Mouse (Mus musculus) kidney, embryonic 16.5 days (tissue): ENCODE results near the gene Heatr1. TPM values are rescaled to one million over a fixed set of nuclear protein-coding genes. Genes with fewer than 3 reads are reported as not detected.

Source experiments
- ATAC-seq: fragments of 200-750 bp; cut with Nextera tagmentation; 2 replicates; pipeline ENCODE4 v1.8.0; 2017; ENCODE audit warnings: moderate TSS enrichment; ENCODE audit not compliant: low FRiP score, low TSS enrichment
- H3K27ac ChIP-seq: fragments of 300-500 bp; sonication (generic); 2 replicates; pipeline ENCODE4 v1.5.1; 2014; ENCODE audit warnings: low read length
- H3K27me3 ChIP-seq: fragments of 300-500 bp; sonication (generic); 2 replicates; pipeline ENCODE4 v1.6.1; 2014; ENCODE audit warnings: low read length, control low read depth, mixed read lengths; ENCODE audit not compliant: insufficient read depth
- H3K36me3 ChIP-seq: fragments of 300-500 bp; sonication (generic); 2 replicates; pipeline ENCODE4 v1.6.1; 2014; ENCODE audit warnings: low read length, control low read depth, mixed read lengths; ENCODE audit not compliant: insufficient read depth
- H3K4me1 ChIP-seq: fragments of 300-500 bp; sonication (generic); 2 replicates; pipeline ENCODE4 v1.6.1; 2014; ENCODE audit warnings: low read length, control low read depth, mixed read lengths; ENCODE audit not compliant: insufficient read depth
- H3K4me2 ChIP-seq: fragments of 300-500 bp; sonication (generic); replicated peaks from 2 replicates; pipeline ENCODE4 v1.6.1; 2014; ENCODE audit warnings: low read depth, low read length
- H3K4me3 ChIP-seq: fragments of 300-500 bp; sonication (generic); 2 replicates; pipeline ENCODE4 v1.5.1; 2014; ENCODE audit warnings: mild to moderate bottlenecking, low read length
- H3K9ac ChIP-seq: fragments of 300-500 bp; sonication (generic); replicated peaks from 2 replicates; pipeline ENCODE4 v1.6.1; 2014; ENCODE audit warnings: low read length
- H3K9me3 ChIP-seq: fragments of 300-500 bp; sonication (generic); 2 replicates; pipeline ENCODE4 v1.6.1; 2016; ENCODE audit warnings: low read length, control low read depth
- WGBS: fragments of 180-500 bp; shearing (Covaris S2); extraction: QIAGEN DNeasy Blood & Tissue Kit; methylation state at CpG from one replicate; pipeline ENCODE4 v1.1.7; 2014; 5-methylcytosine and 5-hydroxymethylcytosine counted together
- polyA plus RNA-seq: library from polyadenylated mRNA; unstranded; fragments of >200 nt; fragmentation: Nextera tagmentation; extraction: Ambion mirVana; gene quantifications from 2 replicates; pipeline ENCODE4 v1.2.1, GENCODE M21; 2015

The Heatr1 gene
- polyA plus RNA-seq, 1 experiment from 2014 or later: 19.3 TPM

DNA sequence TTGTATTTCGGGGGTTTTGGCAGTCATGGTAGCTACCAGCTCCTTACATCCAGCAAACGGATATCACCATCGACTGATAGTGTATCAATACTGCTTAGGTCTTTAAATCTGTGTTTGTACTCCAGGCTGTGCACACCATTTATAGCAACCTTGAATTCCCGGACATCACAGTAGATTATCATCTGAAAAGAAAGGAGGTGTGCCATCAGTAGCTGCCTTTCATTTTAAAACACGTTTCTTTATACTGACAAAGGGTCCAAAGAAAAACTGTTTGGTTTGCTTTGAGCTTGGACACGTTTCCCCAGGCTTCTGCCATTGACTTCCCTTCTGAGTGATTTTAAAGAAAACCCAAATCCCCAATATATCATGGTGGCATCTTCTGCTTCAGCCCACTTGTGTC lies 46.0 kb downstream of the Heatr1 start:
- H3K4me2 ChIP-seq: no peak overlapping the region
- H3K36me3 ChIP-seq: peaks cover 43% of the 10 kb centered on the region
- no peak overlapping the region for H3K27ac ChIP-seq
- no peak for ATAC-seq
- H3K4me1 ChIP-seq: no peaks in the 10 kb centered on the region
- no peaks in the 10 kb centered on the region for H3K27me3 ChIP-seq
- no peak overlapping the region for H3K4me3 ChIP-seq
- WGBS: 89% methylated on average over 6 of the region's 6 CpGs
- no peak overlapping the region for H3K9ac ChIP-seq
- no peaks in the 10 kb centered on the region for H3K9me3 ChIP-seq

DNA sequence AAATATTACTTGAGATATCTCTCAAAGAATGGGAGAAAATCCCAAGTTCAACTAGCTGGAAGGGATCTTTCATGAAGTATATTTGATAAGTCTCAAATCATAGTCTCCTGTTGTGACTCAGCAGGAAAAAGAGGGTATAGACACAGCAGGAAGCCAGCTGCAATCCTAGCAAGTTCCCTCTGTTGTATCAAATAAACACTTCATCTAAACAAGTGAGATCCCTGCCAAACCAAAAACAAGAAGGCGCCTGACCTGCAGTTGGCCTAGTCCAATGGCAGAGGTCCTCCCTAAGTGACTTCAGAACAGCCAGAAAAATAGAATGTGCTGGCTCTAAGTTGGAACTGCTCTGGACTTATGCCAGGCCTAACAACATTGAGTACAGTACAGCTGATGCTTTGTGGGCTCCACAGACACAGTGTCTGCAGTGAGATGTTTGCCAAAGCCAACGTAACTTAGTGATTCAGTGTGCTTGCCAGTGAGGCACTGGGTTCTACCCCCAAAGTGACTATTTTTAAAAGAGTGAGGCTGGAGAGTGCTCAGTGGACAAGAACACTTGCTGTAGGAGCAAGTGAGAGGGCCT lies 47.3 kb downstream of the Heatr1 start:
- Histone ChIP-seq H3K4me1 (no peaks in the 10 kb centered on the region), H3K36me3 (peaks cover 39% of the 10 kb centered on the region), H3K9ac (no peak overlapping the region), H3K4me3 (no peak overlapping the region), H3K4me2 (no peak overlapping the region), H3K9me3 (no peaks in the 10 kb centered on the region), H3K27ac (no peak overlapping the region), H3K27me3 (no peaks in the 10 kb centered on the region)
- no peak for ATAC-seq
- 82% methylated on average over 2 of the region's 2 CpGs for WGBS

DNA sequence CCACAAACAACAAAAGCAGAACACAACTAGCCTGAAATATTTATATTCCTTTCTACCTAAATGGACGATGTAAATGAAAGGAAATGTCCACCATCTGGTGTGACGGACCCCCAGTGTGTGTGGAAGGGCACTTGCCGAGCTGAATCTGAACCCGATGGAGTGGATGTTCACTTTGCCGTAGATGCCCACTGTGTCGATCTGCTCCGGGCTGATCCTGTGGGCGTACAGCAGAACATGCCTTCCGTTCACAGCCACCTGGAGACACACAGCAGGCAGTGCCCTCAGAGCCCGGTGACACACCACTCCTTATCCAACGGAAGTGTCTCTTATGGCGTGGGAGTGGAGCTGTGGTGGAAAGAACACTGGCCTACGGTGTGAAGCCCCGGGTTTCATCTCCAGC lies 58.3 kb downstream of the Heatr1 start:
- Histone ChIP-seq H3K4me1 (no peaks in the 10 kb centered on the region), H3K27me3 (no peaks in the 10 kb centered on the region), H3K27ac (no peak overlapping the region), H3K9me3 (no peaks in the 10 kb centered on the region), H3K4me2 (no peak overlapping the region), H3K4me3 (no peak overlapping the region), H3K36me3 (0 out of 2 replicates have a peak, but pooled peaks cover 6% of the 10 kb centered on the region), H3K9ac (0 out of 2 replicates have a peak overlapping the region, but pooled peaks have one; percentile 8)
- no peak for ATAC-seq
- WGBS: 89% methylated on average over 14 of the region's 14 CpGs

DNA sequence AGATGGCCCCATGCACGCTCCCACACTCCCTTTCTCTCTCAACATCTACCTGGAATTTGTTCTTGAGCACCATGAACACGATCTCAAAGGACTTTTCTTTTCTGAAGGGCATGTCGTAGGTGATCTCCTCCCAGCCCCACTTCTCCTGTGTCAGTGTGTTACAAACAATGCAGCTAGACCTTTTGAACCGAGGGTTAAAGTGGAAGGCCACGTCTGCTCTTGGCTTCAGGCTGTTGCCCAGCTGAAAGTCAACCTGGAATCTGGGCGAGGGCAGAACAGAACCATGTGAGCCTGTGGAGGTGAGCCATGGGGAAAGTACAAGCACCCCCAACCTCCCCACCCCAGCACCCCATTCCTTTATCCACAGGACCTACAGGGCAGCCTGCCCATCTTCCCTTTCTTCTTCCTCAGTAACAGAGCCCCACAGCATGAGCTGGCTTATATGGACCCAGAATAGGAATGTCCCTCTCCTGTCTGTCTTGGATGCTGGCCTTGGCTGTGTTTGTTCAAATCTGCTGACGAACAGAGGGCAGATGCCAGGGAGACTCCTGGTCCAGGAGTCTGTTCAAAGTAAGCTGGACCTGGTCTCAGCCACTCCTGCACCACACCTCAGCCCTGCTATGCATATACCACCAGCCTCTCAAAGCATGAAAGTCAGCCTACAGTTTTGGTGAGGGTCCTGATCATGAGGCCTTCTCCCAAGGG lies 60.0 kb downstream of the Heatr1 start:
- H3K4me2 ChIP-seq: no peak overlapping the region
- H3K27ac ChIP-seq: no peak overlapping the region
- WGBS: 83% methylated on average over 7 of the region's 7 CpGs
- peaks cover 3% of the 10 kb centered on the region; the same call in 1 of the 2 replicates for H3K4me1 ChIP-seq
- H3K27me3 ChIP-seq: no peaks in the 10 kb centered on the region
- no peak overlapping the region for H3K4me3 ChIP-seq
- H3K9me3 ChIP-seq: no peaks in the 10 kb centered on the region
- H3K9ac ChIP-seq: no peak overlapping the region
- 0 out of 2 replicates have a peak, but pooled peaks cover 6% of the 10 kb centered on the region for H3K36me3 ChIP-seq
- ATAC-seq: no peak

DNA sequence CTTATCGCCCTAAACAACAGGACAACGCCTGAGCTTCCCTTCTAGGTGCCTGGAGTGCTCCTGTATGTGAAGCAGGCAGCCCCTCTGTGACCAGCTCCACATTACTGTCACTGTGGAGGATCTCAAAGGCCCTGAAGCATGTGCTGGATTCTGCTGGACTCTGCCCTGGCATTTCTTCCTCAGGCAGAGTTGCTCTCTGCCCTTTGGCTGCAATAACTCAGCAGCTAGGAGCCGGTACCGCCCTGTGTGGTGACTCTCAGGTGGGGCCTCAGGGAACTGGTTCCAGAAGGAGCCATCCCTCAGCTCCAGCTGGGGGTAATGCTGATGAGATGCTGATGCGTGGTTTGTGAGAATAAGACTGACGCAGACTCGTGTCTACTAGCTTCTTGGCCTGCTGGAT lies 61.9 kb downstream of the Heatr1 start:
- Histone ChIP-seq H3K9me3 (no peaks in the 10 kb centered on the region), H3K27ac (no peak overlapping the region), H3K4me3 (no peak overlapping the region), H3K9ac (no peak overlapping the region), H3K4me1 (peaks cover 5% of the 10 kb centered on the region; the same call in 1 of the 2 replicates), H3K27me3 (no peaks in the 10 kb centered on the region), H3K36me3 (0 out of 2 replicates have a peak, but pooled peaks cover 6% of the 10 kb centered on the region), H3K4me2 (no peak overlapping the region)
- WGBS: 73% methylated on average over 7 of the region's 7 CpGs
- no peak for ATAC-seq

- Histone ChIP-seq H3K27me3 (no peaks in the 10 kb centered on the region), H3K27ac (peak overlapping the region; percentile 79), H3K4me2 (peak overlapping the region; percentile 75), H3K36me3 (no peaks in the 10 kb centered on the region), H3K4me3 (peak overlapping the region; percentile 75), H3K9me3 (no peaks in the 10 kb centered on the region), H3K4me1 (peaks cover 5% of the 10 kb centered on the region; the same call in 1 of the 2 replicates), H3K9ac (peak overlapping the region; percentile 79)
- 7% methylated on average over 8 of the region's 8 CpGs for WGBS
- ATAC-seq: peak; percentile 13
Observed at GRCm38 (mm10) chr13:12460443-12460842, 65.6 kb downstream of the Heatr1 start.

GRCm38 (mm10) chr13:12460881-12461729 lies 66.3 kb downstream of the Heatr1 start:
- Histone ChIP-seq H3K27ac (peak overlapping the region; percentile 79), H3K9me3 (no peaks in the 10 kb centered on the region), H3K9ac (peak overlapping the region; percentile 79), H3K27me3 (no peaks in the 10 kb centered on the region), H3K4me3 (peak overlapping the region; percentile 75), H3K4me1 (peaks cover 5% of the 10 kb centered on the region; the same call in 1 of the 2 replicates), H3K36me3 (no peaks in the 10 kb centered on the region), H3K4me2 (peak overlapping the region; percentile 75)
- under 1% methylated on average over 59 of the region's 59 CpGs for WGBS
- ATAC-seq: peak; percentile 97

DNA sequence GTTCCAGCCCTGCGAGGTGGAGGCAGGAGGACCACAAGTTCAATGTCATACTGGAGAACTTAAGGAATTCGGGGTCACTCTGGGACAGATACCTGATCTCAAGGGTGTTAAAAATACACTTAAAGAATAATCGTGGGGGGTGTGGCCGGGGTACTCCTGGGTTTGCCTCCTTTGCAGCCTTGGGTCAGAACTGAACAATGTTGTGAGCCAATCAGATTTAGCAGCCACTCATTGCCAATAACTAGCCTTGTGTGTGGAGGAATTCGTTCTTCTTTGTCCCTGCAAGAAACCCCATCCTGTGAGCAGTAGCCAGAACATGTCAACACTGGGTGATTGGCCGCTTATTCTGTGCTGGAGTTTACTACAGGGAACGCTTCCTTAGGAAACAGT lies 66.9 kb downstream of the Heatr1 start:
- peak overlapping the region; percentile 31; the same call in 1 of the 2 replicates for H3K27ac ChIP-seq
- H3K4me1 ChIP-seq: peaks cover 5% of the 10 kb centered on the region; the same call in 1 of the 2 replicates
- WGBS: 1% methylated on average over 7 of the region's 7 CpGs
- ATAC-seq: no peak
- peak overlapping the region; percentile 75 for H3K4me3 ChIP-seq
- no peaks in the 10 kb centered on the region for H3K36me3 ChIP-seq
- no peaks in the 10 kb centered on the region for H3K9me3 ChIP-seq
- H3K4me2 ChIP-seq: peak overlapping the region; percentile 75
- H3K9ac ChIP-seq: peak overlapping the region; percentile 79
- H3K27me3 ChIP-seq: no peaks in the 10 kb centered on the region

GRCm38 (mm10) chr13:12462623-12463022 lies 67.8 kb downstream of the Heatr1 start:
- 78% methylated on average over 4 of the region's 4 CpGs for WGBS
- Histone ChIP-seq H3K36me3 (no peaks in the 10 kb centered on the region), H3K4me2 (no peak overlapping the region), H3K27ac (no peak overlapping the region), H3K9ac (no peak overlapping the region), H3K27me3 (no peaks in the 10 kb centered on the region), H3K4me3 (no peak overlapping the region), H3K4me1 (peaks cover 5% of the 10 kb centered on the region; the same call in 1 of the 2 replicates), H3K9me3 (no peaks in the 10 kb centered on the region)
- no peak for ATAC-seq
